Mouse (Mus musculus) activated CD4-positive, CD25-positive, alpha-beta regulatory T cell, adult 9 weeks (primary cell): ENCODE results near the gene Mon1b. TPM values are rescaled to one million over a fixed set of nuclear protein-coding genes. Genes with fewer than 3 reads are reported as not detected.

Experiments used
- polyA plus RNA-seq: library from polyadenylated mRNA; unstranded; fragments of 100-300 nt; shearing (Covaris generic); gene quantifications from one replicate; pipeline ENCODE4 v1.2.1, GENCODE M21; 2017

Gene Mon1b
- 44.4 TPM for polyA plus RNA-seq

DNA sequence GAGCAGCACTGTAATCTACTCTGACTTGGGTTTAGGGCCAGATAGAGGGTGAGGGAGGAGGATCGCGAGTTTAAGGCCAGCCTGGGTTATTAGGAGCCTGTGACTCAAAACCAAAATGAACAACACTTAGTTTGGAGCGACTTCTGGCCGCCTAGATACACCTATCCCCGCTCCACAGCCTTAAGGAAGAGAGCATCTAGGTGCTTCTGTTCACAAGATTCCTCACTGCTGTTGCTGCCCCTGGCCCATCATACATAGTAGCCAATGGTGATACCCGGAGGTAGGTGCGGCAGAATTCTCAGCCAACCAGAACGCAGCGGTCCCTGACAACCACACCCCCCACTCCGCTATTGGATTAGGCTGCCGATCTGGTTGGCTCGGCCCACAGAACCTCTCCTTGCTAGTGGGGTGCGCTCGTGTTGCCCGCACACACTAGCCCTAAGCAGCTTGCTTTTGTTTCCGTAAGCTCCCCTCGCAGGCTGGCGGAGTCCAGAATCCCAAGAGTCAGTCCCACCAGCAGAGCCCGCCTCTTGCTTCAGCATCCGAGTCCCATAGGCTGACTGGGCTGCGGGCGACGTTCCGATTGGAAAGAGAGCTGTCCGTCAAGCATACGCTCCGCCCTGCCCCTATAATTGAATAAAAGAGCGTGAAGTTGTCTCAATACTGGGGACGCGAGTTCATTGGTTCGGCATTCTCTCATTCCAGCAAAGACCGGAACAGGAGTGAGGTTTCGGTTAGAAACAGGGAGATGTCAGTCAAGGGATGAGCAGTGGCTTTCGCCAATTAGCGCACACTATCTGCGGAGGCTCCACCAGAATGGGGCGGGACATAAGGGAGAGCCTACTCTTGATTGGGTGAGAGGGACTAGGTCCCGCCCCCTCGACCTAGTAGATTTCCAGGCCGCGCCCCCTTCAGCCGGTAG lies at the start of gene Mon1b:
Mon1b (plus strand) TSS at position 918 of the 922 bp plus-strand sequence.

GRCm38 (mm10) chr8:113642926-113643325 lies 7.5 kb downstream of the Mon1b start, which contains the start of gene Syce1l:
Gene Syce1l, plus strand, starts transcription at chr8:113643213.

Other genes with a start within 250 kb of the Mon1b start
- not detected for gene Syce1l, start 7.6 kb downstream of the Mon1b start, polyA plus RNA-seq
- gene Adamts18, start 213.2 kb downstream of the Mon1b start, polyA plus RNA-seq, result not detected